Mouse (Mus musculus): ENCODE measurements around the gene Kif1a. TPM values are rescaled to one million over a fixed set of nuclear protein-coding genes. Genes with fewer than 3 reads are reported as not detected.
A peak's percentile ranks its signal among the peaks of the same experiment; 100 is the strongest.

Kif1a gene
- total RNA-seq, 2 experiments from 2014 or later = 0.96 to 2.4 TPM

DNA sequence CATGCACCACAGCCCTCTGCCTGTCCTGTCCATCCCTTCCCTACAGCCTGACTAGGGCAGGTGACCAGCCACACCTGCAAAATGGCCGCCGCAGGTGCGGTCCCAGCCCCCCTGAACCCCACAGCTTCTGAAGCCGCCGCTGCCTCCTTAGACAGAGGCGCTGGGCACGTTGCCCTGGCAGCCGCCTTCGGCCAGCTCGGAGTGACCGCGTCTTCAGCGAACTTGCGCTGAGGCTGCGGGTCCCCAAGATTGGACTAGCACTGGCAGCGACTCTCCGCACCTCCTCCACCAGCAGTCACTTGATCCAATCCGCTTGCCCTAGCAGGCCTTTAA is 1.5 kb downstream of the Kif1a start:
- DNase-seq (ENCODE audit: low spot score) = no peak

DNA sequence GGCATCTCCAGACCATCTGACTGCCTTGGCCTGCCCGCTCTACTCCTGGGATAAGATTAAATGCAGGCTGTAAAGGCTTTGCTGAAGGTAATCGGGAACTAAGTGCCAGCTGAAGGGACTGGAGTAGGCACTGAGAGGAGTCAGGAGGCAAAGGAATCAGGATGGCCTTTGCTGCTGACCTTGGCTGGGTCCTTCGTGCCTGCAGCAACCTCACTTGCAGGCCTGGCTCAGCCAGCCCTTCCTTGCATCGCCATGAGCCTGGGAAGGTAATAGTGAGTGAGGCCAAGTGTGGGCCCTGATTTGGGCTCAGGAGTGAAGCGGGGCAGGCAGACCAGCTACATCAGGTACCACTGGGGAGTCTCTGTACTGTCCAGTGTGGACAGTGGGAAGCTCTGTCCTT is 2.8 kb downstream of the Kif1a start:
- DNase-seq (ENCODE audit: low spot score) = no peak

DNA sequence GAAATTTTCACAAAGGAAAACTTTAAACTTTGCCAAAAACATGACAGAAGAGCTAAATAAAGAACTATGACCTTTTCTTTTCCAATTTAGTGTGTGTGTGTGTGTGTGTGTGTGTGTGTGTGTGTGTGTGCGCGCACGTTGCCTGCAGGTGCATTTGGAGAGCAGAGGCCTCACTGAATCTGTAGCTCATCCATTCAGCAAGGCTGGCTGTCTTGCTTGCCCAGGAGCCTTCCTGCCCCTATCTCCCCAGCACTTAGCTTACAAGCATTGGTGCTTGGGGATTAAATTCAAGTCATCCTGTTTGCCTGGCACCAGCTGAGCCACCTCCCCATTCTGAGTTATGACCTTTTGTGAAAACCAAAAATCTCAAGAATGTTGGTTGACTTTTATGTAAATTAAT is 9.2 kb downstream of the Kif1a start:
- no peak for DNase-seq (ENCODE audit: low spot score)

DNA sequence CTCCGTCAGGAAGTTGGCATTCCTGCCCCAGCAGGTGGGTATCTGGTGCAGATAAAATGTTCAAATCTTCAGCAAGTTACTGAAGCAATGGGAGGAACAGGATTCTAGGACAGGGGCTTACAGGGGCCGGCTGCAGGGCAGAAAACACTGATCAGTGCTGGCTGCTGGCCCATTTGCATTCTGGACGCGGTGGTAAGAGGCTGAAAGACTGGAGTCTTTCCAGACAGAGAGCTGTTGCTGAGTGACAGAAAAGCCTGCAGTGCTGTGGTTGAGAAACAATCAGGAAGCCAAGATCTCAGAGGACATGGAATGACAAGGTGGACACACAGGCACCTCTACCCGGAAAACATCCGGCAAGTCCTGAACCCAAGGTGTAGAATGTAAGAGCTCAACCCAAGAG is 16.6 kb downstream of the Kif1a start:
- no peak for DNase-seq (ENCODE audit: low spot score)

DNA sequence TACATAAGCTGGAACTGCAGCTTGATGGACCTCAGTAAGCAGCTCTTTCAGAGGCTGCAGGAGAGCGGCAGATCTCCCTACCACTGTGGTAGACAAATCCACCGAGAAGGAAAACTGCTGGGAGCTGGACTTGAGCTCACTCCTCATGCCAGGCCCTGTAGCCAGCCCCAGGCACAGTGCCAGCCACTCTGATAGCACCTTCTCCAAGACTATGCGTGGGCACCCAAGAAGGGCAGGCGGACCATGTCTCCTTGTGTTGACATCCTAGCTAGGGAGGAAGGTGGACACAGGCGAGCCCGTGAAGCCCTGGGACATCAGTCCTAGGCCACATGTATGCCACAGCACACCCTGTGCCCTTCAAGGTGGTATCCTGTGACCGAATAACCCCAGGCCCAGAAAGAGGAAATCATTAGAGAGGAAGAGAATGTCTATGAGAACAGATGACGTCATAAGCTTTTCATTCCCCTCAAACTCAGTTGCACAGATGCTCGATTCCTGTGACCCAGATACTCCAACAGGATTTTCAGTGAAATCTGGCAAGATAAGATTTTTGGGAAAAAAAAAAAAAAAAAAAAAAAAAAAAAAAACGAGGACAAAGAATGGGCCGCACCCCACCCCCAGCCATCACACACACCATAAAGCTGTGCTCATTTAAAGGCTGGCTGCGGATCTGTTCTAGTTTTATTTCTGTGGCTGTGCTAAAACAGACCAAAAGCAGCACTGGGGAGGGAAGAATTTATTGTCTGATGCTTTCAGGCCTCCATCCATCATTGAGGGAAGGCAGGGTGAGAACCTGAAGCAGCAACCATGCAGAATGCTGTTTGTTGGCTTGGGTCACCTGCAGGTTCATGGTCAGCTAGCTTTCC is 18.1 kb downstream of the Kif1a start:
- DNase-seq (ENCODE audit: low spot score) = no peak

DNA sequence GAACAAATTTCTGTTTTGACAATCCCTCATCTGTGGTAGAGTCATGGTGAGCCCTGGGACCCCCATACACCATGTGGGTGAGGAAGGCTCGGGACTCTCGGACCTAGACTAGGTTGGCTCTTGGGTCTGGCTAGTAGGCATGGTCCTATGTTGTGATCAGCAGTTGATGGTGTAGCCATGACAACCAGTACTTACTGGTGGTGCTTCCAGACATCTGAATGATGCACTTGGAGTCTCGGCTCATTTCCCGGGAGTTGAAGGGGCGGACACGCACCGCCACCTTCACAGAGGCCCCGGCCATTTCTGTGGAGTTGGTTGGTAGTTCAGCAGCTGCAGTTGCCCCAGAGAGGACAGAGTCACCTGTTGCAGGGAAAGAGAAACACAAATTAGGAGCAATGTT is 19.6 kb downstream of the Kif1a start:
- DNase-seq (ENCODE audit: low spot score) = no peak

DNA sequence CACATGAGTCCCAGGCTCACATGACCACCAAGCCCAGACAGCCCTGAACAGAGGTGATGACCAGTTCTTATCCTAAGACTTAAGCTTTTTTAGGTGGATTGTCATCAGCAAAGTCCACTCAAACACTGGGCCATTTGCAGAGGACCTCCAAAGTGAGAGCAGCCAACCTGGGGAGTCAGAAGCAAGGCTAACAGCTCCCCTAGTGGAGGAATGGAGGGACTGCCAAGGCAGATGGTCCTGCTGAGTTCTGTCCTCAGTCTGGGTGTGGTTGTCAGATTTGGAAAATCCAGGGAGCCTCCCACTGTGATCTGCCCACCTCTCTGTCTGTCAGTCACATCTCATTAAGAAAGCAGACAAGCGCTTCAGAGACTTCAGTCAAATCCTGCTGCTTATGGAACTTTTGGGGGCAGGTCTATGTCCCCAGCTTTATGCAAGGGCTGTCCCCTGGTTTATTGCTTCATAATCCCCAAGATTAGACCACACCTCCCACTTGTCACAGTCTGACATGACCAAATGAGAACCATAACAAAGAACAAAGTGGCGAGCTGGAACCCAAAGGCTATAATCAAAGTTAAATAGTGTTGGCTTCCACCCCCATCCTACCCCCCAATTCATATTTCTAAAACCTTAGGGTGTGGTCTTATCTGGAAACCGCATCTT is 20.7 kb downstream of the Kif1a start:
- peak; percentile 9 for DNase-seq (ENCODE audit: low spot score)

DNA sequence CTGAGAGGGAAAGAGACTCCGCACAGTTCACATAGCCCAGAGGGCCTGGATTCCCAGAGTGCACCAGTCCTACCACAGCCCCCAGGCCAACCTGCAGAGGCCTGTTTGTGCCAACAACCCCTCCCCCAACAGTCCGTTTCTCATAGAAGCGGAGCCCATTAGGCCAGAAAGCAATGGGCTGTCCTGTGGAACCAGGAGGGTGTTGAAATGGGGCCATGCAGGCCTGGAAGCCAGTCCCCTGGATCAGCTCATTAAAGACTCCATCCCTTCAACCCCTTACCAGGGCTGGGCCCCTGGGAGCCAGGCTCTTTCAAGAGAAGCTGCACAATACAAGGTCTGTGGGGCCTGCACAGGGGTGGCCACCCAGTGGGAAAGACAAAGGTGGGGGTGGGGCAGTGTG is 22.1 kb downstream of the Kif1a start:
- DNase-seq (ENCODE audit: low spot score) = no peak

DNA sequence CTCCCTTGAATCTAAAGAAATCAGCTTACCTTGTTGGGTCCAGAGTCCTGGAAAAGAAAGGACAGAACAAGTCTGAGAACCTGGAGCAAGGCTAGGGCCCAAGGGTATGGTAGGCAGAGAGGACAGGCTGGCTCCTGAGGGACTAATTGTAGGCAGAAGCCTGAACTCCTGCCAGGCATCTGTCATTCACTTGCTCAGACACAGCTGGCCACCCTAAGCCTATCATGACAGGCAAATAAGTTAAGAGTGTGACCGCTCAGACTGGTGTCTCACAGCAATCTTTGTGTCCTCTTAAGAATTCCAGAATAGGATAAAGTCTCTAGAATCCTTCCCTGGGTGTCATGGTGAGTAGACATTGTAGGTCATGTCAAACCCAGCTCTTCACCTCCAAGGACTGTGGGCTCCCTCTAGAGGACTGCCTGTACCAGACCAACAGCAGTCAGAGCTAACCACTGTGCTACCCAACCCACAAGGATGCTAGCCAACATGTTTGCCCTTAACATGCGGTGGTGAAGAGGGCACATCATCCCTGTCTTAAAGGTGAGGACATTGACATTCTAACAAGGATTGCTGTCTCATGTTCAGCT is 29.4 kb downstream of the Kif1a start:
- no peak for DNase-seq (ENCODE audit: low spot score)

DNA sequence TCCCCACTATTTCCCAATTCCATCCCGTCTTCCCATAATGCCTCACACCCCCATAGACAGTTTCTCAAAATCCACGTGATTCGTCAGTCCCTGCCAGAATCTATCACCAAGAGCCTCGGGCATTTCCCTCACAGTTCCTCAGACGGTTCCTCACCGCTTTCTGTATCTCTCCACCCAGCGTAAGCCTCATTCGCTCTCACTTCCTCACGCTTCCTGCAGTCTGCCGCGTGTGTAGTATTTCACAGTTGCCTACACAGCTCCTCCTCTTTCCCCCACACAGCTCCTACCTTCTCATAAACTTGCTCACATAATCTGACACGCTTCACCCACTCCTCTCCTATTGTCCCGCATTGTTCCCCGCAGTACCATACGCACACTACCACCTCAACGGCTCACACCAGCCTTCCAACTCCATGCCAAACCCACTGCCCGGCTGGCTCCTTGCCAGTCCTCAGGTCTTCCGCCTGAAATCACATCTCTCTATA is 30.2 kb downstream of the Kif1a start:
- peak; percentile 5 for DNase-seq (ENCODE audit: low spot score)

DNA sequence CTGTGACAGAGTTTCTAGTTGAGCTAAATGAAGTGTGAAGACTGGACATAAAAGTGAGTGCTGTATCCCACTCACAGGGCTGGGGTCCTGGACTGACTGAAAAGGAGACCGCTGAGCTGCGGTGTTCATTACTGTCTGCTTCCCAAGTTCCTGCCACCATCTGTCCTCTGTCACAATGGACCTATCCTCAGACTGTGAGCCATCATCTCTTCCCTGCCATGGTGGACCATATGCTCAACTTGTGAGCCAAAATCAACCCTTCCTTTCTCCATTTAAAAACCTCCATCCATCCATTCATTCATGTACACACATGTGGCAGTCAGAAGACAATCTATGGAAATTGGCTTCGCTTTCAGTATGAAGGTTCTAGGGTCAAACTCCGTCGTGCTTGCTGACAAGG is 30.9 kb downstream of the Kif1a start:
- DNase-seq (ENCODE audit: low spot score) = no peak

DNA sequence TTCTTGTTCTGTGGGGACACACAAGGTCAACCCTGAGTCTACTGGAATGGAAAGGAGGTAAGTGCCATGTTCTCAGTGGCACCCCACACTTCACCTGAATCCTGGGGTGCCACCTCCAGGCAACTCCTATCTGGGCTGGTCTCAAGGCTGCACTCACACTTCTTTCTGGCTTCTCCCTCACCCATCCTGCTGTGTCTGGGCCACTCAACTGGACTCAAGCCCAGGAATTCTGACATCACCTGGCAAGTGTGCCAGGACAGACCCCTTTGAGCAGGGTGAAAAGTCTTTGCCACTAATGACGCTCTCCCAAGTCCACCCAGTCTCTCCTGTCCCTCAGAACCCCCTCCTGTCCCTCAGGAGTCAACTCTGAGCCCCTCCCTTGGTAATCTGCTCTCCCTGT is 33.2 kb downstream of the Kif1a start:
- no peak for DNase-seq (ENCODE audit: low spot score)

DNA sequence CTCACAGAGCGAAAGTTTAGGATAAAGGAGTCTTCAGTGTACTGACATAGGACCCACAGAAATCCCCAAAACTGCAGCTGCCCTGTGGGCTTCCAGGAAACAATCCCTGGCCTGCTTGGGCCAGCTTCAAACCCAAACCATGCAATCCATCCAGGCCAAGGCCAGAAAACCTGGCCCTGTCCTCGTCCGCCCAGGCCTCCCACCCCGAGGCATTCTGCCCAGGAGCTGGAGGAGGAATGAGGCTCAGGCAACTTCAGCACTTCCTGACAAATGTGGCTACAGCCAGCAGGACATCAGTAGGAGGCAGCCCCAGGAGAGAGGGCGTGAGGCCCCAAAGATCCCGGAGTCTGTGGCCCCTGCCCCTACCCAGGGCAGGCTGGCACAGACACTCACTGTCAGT is 36.1 kb downstream of the Kif1a start:
- no peak for DNase-seq (ENCODE audit: low spot score)

DNA sequence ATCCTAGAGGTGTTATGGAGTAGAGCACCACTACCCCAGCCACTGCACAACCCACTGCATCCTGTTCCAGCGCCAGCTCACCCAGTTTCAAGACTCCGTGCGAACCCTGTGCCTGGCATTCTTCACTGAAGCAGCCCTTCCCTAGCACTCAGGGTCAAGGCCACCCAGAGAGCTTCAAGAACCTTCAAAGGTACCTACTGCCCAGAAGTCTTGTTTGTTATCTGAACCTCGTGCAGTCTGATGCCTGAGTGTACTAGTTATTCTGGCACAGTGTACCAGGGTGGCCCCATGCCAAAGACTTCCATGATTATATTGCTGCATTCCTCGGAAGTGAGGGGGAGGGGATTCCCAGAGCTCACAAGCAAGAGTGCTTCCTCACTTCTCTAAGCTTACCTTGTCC is 38.1 kb downstream of the Kif1a start:
- no peak for DNase-seq (ENCODE audit: low spot score)

DNA sequence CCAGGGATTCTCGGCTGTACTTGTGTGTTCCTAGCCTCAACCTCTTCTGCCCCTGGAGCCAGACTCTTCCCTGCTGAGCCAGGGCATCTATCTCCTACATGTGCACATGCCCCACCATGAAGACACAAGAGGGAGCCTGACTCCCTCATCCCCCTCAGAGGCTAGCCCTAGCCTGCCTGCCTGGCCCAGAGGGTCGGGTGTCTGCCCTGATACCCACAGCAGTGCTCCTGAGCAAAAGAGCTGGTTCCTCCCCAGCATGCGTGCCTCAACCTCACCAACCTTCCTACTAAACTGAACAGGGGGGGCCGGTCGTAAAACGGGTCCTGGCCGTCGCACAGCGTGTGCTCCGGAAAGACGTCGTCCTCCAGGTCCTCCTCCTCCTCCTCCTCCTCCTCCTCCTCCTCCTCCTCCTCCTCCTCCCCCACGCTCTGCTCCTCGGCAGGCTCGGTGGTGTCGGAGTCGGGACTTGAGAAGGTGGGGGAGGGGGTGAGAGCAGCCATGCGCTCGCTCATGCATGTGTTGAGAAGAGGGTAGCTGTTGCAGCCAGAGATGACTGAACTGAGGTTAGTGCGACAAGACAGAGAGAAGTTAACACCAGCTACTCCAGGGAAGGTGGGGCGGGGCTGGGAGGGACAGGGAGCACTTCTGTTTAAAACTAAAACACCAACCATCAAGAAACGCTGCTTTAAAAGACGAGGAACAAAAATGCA is 50.5 kb downstream of the Kif1a start:
- DNase-seq (ENCODE audit: low spot score) = no peak

DNA sequence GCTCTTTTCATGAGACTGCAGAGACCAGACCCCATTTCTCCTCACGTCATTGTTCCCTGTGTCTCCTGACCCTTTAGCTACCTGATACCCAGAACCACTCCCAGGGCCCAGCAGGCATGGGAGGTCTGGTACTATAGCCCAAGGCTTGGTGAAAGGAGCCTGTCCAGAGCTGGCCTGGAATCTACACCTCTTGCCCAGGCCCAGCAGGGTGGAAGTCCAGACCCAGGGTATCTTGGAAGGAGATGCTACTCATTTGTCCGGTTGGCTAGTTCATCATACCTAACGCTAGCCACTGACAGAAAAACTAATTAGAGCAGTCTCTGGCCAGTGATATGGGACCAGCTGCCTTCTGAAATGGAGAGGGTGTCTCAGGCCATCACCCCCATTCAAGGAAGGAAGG is 51.7 kb downstream of the Kif1a start:
- no peak for DNase-seq (ENCODE audit: low spot score)

DNA sequence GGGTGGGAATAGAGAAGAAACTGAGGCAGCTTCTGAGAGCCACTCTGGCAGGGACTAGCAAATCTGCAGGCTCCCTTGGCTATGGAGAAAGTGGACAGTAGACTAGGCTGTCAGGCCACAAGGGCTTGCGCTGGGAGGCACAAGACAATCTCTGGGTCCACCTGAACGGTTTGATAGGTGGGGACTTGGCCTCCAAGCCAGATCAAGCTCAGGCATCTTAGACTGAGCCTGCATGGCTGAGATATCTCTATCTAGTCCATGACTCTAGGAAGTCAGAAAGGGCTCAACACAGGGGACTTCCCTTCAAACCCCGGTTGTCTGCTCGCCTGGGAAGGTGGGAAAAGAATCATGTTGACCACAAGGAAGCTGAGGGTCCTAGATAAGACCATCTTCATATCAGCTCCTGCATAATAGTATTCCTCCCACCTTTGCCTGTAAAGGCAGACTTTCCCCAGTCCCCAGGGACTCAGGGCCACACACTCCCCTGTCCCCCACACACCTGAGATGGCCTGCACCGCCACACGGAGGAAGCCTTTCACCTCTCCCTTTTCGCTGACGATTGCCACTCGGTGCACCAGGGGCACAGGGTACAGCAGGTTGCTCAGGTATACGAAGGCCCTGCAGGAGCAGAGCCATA is 55.5 kb downstream of the Kif1a start:
- no peak for DNase-seq (ENCODE audit: low spot score)

DNA sequence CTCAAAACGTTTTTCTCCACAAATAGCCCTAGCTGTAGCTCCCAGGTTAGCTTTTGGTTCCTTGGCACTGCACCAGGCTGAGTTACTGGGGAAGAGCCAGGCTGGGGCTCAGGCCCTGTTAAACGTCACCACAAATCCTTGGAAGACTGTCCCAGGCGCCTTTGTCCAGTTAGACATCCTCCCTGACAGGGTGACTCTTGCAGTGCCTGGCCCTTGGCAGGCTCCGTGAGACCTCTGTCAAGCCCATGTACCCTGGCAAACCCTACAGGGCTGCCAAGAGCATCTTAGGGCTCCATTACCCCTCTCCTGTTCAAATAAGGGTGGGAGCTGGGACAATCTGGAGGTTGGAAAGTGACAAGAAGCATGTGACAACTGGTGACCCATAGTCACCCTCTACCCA is 65.8 kb downstream of the Kif1a start:
- no peak for DNase-seq (ENCODE audit: low spot score)

DNA sequence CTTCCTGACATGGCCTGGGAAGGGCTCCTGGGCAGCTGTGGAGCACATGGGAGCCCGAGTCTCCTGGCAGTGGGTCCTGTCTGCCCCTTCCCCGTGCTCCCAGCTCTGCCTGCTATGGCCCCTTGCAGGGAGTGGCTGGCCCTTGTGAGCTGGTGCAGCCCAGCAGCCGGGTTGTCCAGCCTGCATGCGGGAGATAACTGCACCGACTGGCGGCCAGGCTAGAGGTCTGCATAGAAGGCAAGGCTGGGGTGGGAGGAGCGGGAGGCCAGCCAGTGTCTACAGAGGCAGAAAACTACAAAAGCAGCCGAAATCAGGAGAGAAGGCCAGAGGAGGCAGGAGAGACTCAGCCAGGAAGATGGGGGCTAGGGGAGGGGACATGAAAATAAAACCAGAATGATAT is 67.8 kb downstream of the Kif1a start:
- no peak for DNase-seq (ENCODE audit: low spot score)

DNA sequence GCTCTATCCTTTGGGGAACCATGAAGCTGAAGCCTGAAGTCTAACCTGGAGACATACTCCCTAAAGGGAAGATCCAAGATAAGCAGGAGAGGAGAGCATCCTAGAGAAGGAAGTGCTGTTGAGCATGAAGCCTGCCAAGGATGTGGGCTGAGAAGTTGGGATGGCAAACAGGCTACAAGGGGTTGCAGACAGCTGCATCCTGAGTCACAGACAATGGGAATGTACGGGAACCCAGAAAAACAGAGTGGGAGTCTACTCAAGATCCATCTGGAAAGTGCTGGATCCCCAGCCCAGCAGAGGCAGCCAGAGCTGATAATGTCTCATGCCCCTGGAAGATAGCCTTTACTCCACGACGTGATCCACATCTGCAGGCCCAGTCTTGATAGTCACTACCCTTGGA is 70.6 kb downstream of the Kif1a start:
- no peak for DNase-seq (ENCODE audit: low spot score)

DNA sequence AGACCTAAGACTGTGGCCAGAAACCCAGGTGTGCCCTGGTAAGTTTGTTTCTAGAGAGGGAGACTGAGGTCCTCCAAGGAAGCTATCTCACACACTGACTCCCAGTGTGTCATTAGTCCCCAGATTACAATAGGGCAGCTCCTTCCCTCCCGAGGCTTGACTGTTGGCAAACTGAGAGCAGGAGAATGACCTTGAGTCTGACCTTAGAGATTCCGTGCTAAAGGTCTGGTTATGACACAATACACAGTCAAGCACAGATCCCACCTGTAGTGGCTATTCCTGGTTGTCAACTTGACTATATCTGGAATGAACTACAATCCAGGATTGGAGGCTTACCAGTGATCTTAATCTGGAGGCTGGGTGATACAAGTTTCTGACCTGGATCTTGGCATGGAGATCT is 71.7 kb downstream of the Kif1a start:
- DNase-seq (ENCODE audit: low spot score) = no peak

DNA sequence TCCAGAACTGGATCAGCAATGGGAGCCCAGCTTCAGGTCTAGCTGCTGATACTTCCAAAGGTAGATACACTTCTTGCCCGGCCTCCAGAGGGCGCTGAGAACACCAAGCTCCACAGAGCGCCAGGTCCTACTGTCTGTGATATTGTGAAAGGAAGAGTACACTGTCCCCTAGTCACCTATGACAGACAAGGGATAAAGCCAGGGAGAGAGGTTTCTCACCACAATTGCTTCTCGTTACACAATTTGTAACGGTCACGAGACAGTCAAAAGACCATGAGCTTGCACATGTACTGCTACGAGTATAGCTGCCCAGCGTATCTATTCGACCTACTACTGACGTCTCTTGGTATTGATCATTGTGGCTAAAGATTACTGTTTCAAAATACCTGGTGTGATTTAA is 72.4 kb downstream of the Kif1a start:
- DNase-seq (ENCODE audit: low spot score) = no peak
